Mouse (Mus musculus) kidney, postnatal 0 days (tissue): ENCODE data around the gene Fbxw8. TPM values are rescaled to one million over a fixed set of nuclear protein-coding genes. Genes with fewer than 3 reads are reported as not detected.

ENCODE experiments used
- ATAC-seq: fragments of 200-750 bp; cut with Nextera tagmentation; replicated peaks from 2 replicates; pipeline ENCODE4 v1.8.0; 2017; ENCODE audit warnings: low read depth, moderate number of reproducible peaks, moderate TSS enrichment, moderate library complexity; ENCODE audit not compliant: low FRiP score
- DNase-seq: peaks from one replicate; pipeline ENCODE4 v3.0.0-alpha.2; 2016; ENCODE audit warnings: low spot score
- H3K27ac ChIP-seq: fragments of 300-500 bp; sonication (generic); 2 replicates; pipeline ENCODE4 v1.5.1; 2014; ENCODE audit warnings: mild to moderate bottlenecking
- H3K27me3 ChIP-seq: fragments of 300-500 bp; sonication (generic); 2 replicates; pipeline ENCODE4 v1.6.1; 2014; ENCODE audit warnings: low read length, mixed read lengths; ENCODE audit not compliant: insufficient read depth
- H3K36me3 ChIP-seq: fragments of 300-500 bp; sonication (generic); 2 replicates; pipeline ENCODE4 v1.6.1; 2014; ENCODE audit warnings: low read length, mixed read lengths; ENCODE audit not compliant: insufficient read depth
- H3K4me1 ChIP-seq: fragments of 300-500 bp; sonication (generic); replicated peaks from 2 replicates; pipeline ENCODE4 v1.6.1; 2014; ENCODE audit warnings: antibody characterized with exemption, low read length, mixed read lengths; ENCODE audit not compliant: insufficient read depth
- H3K4me2 ChIP-seq: fragments of 300-500 bp; sonication (generic); 2 replicates; pipeline ENCODE4 v1.6.1; 2014; ENCODE audit warnings: mild to moderate bottlenecking, low read length, moderate library complexity, mixed read lengths
- H3K4me3 ChIP-seq: fragments of 300-500 bp; sonication (generic); replicated peaks from 2 replicates; pipeline ENCODE4 v1.5.1; 2014; ENCODE audit warnings: low read depth, low read length
- H3K9ac ChIP-seq: fragments of 300-500 bp; sonication (generic); 2 replicates; pipeline ENCODE4 v1.6.1; 2014; ENCODE audit warnings: low read depth, low read length
- H3K9me3 ChIP-seq: fragments of 300-500 bp; sonication (generic); replicated peaks from 2 replicates; pipeline ENCODE4 v1.6.1; 2016; ENCODE audit warnings: low read length, inconsistent platforms, mixed read lengths
- CTCF ChIP-seq: IDR thresholded peaks from 2 replicates; pipeline ENCODE4 v1.5.1; 2016; ENCODE audit warnings: antibody characterized with exemption, low read depth, mild to moderate bottlenecking, moderate library complexity
- WGBS: fragments of 180-500 bp; shearing (Covaris S2); extraction: QIAGEN DNeasy Blood & Tissue Kit; methylation state at CpG from one replicate; pipeline ENCODE4 v1.1.7; 2014; 5-methylcytosine and 5-hydroxymethylcytosine counted together
- polyA plus RNA-seq: library from polyadenylated mRNA; unstranded; fragments of >200 nt; fragmentation: Nextera tagmentation; extraction: Ambion mirVana; gene quantifications from 2 replicates; pipeline ENCODE4 v1.2.1, GENCODE M21; 2015

Gene Fbxw8
- polyA plus RNA-seq, 1 experiment from 2014 or later = 24.7 TPM

DNA sequence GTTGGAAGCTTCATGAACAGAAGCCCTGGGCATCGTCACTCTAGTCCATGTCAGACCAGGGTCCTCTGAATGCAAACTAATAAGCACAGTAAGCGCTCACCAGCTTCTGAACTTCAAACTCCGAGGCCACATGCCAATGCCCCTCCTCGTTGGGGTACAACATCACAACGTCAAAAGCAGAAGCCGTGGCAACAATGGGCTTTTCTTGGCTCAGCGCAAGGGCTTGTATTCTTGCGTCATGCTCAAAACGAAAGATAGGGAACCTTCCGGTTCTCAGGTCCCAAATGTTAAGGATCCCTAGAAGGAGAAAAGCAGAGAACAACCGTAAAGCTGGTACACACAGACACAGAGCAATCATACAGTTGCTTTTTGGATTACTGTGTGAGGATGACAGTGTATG is 59.8 kb downstream of the Fbxw8 start:
- DNase-seq (no peak), ATAC-seq (no peak)
- no peak overlapping the region for H3K4me3 ChIP-seq
- no peaks in the 10 kb centered on the region for H3K27me3 ChIP-seq
- peaks cover 33% of the 10 kb centered on the region for H3K36me3 ChIP-seq
- H3K27ac ChIP-seq = no peak overlapping the region
- no peak for TF ChIP-seq CTCF
- no peak overlapping the region for H3K9ac ChIP-seq
- no peaks in the 10 kb centered on the region for H3K9me3 ChIP-seq
- H3K4me2 ChIP-seq = no peak overlapping the region
- 92% methylated on average over 11 of the region's 11 CpGs for WGBS
- no peaks in the 10 kb centered on the region for H3K4me1 ChIP-seq

GRCm38 (mm10) chr5:118093321-118094035 is 61.8 kb downstream of the Fbxw8 start:
- TF ChIP-seq CTCF = peak; percentile 24; the same call in 1 of the 2 replicates
- Histone ChIP-seq H3K4me1 (no peaks in the 10 kb centered on the region), H3K27me3 (no peaks in the 10 kb centered on the region), H3K27ac (no peak overlapping the region), H3K4me3 (no peak overlapping the region), H3K4me2 (no peak overlapping the region), H3K9me3 (no peaks in the 10 kb centered on the region), H3K36me3 (peaks cover 34% of the 10 kb centered on the region), H3K9ac (no peak overlapping the region)
- no peak for DNase-seq
- ATAC-seq = no peak
- WGBS = 79% methylated on average over 11 of the region's 11 CpGs

- Histone ChIP-seq H3K27ac (no peak overlapping the region), H3K27me3 (no peaks in the 10 kb centered on the region), H3K4me2 (no peak overlapping the region), H3K4me1 (no peaks in the 10 kb centered on the region), H3K36me3 (peaks cover 34% of the 10 kb centered on the region), H3K9me3 (no peaks in the 10 kb centered on the region), H3K9ac (no peak overlapping the region), H3K4me3 (no peak overlapping the region)
- WGBS = 96% methylated on average over 2 of the region's 2 CpGs
- DNase-seq (no peak), ATAC-seq (no peak)
- peak; percentile 57 for TF ChIP-seq CTCF
Measured at GRCm38 (mm10) chr5:118090837-118091236, 64.4 kb downstream of the Fbxw8 start.

DNA sequence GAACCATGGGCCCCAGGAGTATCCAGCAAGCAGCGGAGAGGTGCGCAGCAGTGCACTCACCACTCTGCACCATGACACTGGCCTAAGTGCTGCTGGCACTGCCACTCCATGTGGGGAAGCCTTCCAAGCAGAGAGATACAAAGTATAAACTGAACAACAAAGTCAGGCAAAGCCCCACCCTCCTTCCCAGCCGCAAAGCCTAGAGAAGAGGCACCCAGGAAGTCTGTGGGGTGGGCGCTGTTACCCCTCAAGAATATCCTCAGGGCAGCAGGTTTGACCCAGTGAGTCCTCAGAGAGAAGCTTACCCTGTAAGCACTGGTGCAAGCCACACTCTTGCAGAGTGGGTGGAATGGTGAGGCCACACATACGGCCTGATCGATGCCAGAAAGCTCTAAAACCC is 65.2 kb downstream of the Fbxw8 start:
- no peak for TF ChIP-seq CTCF
- peaks cover 29% of the 10 kb centered on the region for H3K36me3 ChIP-seq

GRCm38 (mm10) chr5:118089102-118089501 is 66.2 kb downstream of the Fbxw8 start:
- H3K27me3 ChIP-seq = no peaks in the 10 kb centered on the region
- H3K4me1 ChIP-seq = no peaks in the 10 kb centered on the region
- ATAC-seq (peak; percentile 74; the same call in 1 of the 2 replicates), DNase-seq (peak; percentile 52)
- H3K36me3 ChIP-seq = peaks cover 28% of the 10 kb centered on the region
- no peak overlapping the region for H3K9ac ChIP-seq
- WGBS = 45% methylated on average over 7 of the region's 7 CpGs
- TF ChIP-seq CTCF = peak; percentile 36; the same call in 1 of the 2 replicates
- no peak overlapping the region for H3K27ac ChIP-seq
- no peaks in the 10 kb centered on the region for H3K9me3 ChIP-seq
- no peak overlapping the region for H3K4me2 ChIP-seq
- H3K4me3 ChIP-seq = no peak overlapping the region

More for the DNA sequence above, 65.2 kb downstream of the Fbxw8 start:
- no peaks in the 10 kb centered on the region for H3K4me1 ChIP-seq
- H3K9me3 ChIP-seq = no peaks in the 10 kb centered on the region
- no peak overlapping the region for H3K27ac ChIP-seq
- DNase-seq (no peak), ATAC-seq (no peak)
- no peaks in the 10 kb centered on the region for H3K27me3 ChIP-seq
- no peak overlapping the region for H3K4me2 ChIP-seq
- H3K9ac ChIP-seq = no peak overlapping the region
- over 99% methylated on average over 6 of the region's 6 CpGs for WGBS
- H3K4me3 ChIP-seq = no peak overlapping the region

- Histone ChIP-seq H3K4me3 (no peak overlapping the region), H3K27ac (no peak overlapping the region), H3K9me3 (no peaks in the 10 kb centered on the region), H3K4me1 (no peaks in the 10 kb centered on the region), H3K4me2 (no peak overlapping the region), H3K9ac (no peak overlapping the region), H3K27me3 (no peaks in the 10 kb centered on the region), H3K36me3 (peaks cover 15% of the 10 kb centered on the region; the same call in 1 of the 2 replicates)
- WGBS = 22% methylated on average over 7 of the region's 7 CpGs
- ATAC-seq = no peak
- TF ChIP-seq CTCF = no peak
- no peak for DNase-seq
Measured at GRCm38 (mm10) chr5:118086956-118087355, 68.3 kb downstream of the Fbxw8 start.

DNA sequence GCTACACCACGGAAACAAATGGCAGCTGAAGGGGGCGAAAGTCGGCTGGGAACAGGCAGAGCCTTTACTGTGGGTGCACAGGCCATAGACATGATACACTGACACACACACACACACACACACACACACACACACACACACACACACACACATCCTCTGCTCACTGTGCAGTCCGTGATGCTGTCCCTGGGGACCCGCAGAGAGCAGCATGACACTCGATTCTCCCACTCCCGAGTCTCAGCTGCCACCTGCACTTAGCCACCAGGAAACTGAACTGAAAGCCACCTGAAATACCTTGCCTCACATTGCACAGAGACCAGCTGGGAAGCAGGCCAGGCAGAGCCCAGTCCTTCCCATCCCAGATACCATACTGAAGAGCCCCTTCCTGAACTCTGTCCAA is 70.0 kb downstream of the Fbxw8 start:
- WGBS = 71% methylated on average over 7 of the region's 7 CpGs
- TF ChIP-seq CTCF = no peak
- H3K4me1 ChIP-seq = no peaks in the 10 kb centered on the region
- no peaks in the 10 kb centered on the region for H3K27me3 ChIP-seq
- H3K9me3 ChIP-seq = no peaks in the 10 kb centered on the region
- H3K36me3 ChIP-seq = 0 out of 2 replicates have a peak, but pooled peaks cover 5% of the 10 kb centered on the region
- H3K4me3 ChIP-seq = no peak overlapping the region
- no peak overlapping the region for H3K4me2 ChIP-seq
- DNase-seq = no peak
- ATAC-seq = no peak
- no peak overlapping the region for H3K27ac ChIP-seq
- H3K9ac ChIP-seq = no peak overlapping the region
